Mouse (Mus musculus) intestine, embryonic 15.5 days (tissue): ENCODE data around the gene Dgcr6. TPM values are rescaled to one million over a fixed set of nuclear protein-coding genes. Genes with fewer than 3 reads are reported as not detected.

Experiments
- ATAC-seq: fragments of 200-750 bp; cut with Nextera tagmentation; 2 replicates; pipeline ENCODE4 v1.8.0; 2017; ENCODE audit warnings: moderate TSS enrichment, moderate library complexity
- H3K27ac ChIP-seq: fragments of 300-500 bp; sonication (generic); 2 replicates; pipeline ENCODE4 v1.5.1; 2015; ENCODE audit warnings: mild to moderate bottlenecking, inconsistent platforms
- H3K27me3 ChIP-seq: fragments of 300-500 bp; sonication (generic); replicated peaks from 2 replicates; pipeline ENCODE4 v1.6.1; 2015; ENCODE audit warnings: inconsistent platforms
- H3K36me3 ChIP-seq: fragments of 300-500 bp; sonication (generic); 2 replicates; pipeline ENCODE4 v1.6.1; 2015; ENCODE audit warnings: inconsistent platforms
- H3K4me1 ChIP-seq: fragments of 300-500 bp; sonication (generic); replicated peaks from 2 replicates; pipeline ENCODE4 v1.6.1; 2015; ENCODE audit warnings: inconsistent platforms
- H3K4me2 ChIP-seq: fragments of 300-500 bp; sonication (generic); replicated peaks from 2 replicates; pipeline ENCODE4 v1.6.1; 2015; ENCODE audit warnings: mild to moderate bottlenecking, inconsistent platforms
- H3K4me3 ChIP-seq: fragments of 300-500 bp; sonication (generic); replicated peaks from 2 replicates; pipeline ENCODE4 v1.5.1; 2015; ENCODE audit warnings: inconsistent platforms
- H3K9ac ChIP-seq: fragments of 300-500 bp; sonication (generic); 2 replicates; pipeline ENCODE4 v1.6.1; 2015; ENCODE audit warnings: inconsistent platforms
- H3K9me3 ChIP-seq: fragments of 300-500 bp; sonication (generic); 2 replicates; pipeline ENCODE4 v1.6.1; 2016; ENCODE audit warnings: inconsistent platforms
- WGBS: fragments of 180-500 bp; shearing (Covaris S2); methylation state at CpG from one replicate; pipeline ENCODE4 v1.1.7; 2015; 5-methylcytosine and 5-hydroxymethylcytosine counted together
- polyA plus RNA-seq: library from polyadenylated mRNA; unstranded; fragments of >200 nt; fragmentation: Nextera tagmentation; extraction: Ambion mirVana; gene quantifications from 2 replicates; pipeline ENCODE4 v1.2.1, GENCODE M21; 2015

Gene Dgcr6
- polyA plus RNA-seq, 1 experiment from 2014 or later = 75.7 TPM

DNA sequence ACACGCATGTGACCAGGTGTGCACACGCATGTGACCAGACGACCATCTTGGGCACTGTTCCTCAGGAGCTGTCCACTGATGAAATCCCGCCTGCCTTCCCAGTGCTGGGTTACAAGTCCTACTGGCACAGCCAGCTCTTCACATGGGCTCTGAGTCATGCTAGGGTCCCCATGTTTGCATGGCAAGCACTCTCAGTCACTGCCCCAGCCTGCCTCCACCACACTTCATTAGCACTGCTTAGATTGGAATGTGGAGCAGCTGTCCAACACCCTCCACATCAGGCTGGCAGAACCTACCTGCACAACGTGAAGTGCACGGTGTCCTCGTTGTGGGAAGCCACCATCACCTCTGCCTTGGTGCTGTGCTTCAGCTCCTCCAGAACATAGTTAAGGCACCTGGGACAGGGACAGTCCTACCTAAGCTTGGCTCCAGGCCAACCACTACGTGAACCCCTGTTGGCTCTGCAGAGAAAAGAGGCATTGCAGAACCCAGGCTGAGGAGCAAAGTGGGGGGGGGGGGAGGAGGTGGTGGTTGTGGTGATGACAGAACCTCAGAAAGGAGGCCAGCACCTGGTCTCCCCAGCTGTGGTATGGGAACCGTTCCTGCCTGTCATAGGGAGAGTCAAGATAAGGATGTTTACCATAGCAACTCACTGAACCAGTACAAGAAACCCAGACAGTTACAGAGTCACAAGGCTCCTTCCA is 20.8 kb downstream of the Dgcr6 start:
- Histone ChIP-seq H3K27ac (no peak overlapping the region), H3K27me3 (no peaks in the 10 kb centered on the region), H3K4me2 (no peak overlapping the region), H3K4me3 (no peak overlapping the region), H3K9me3 (no peaks in the 10 kb centered on the region), H3K9ac (no peak overlapping the region), H3K4me1 (peaks cover 13% of the 10 kb centered on the region; the same call in 1 of the 2 replicates), H3K36me3 (peaks cover 15% of the 10 kb centered on the region; the same call in 1 of the 2 replicates)
- peak; percentile 20; the same call in 1 of the 2 replicates for ATAC-seq
- 75% methylated on average over 9 of the region's 9 CpGs for WGBS

DNA sequence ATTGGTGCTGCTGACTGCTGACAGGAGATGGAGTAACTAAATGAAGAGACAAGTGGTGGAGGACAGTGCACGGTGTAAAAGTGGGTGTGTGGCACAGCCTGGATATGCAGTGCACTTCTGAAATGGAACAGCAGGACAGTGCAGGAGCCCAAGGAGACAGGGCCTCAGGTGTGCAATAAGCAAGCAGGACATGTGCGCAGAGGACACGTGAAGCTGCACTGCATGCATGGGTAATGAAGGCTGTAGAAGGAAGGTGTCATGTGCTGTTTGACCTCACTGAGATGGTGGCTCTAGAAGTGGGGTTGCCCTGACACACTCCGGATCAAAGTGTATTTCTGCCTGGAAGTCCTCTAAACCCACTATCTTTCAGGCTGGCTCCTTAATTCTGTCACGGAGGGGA is 22.0 kb downstream of the Dgcr6 start:
- H3K4me2 ChIP-seq = no peak overlapping the region
- H3K36me3 ChIP-seq = peaks cover 15% of the 10 kb centered on the region; the same call in 1 of the 2 replicates
- ATAC-seq = peak; percentile 43
- no peak overlapping the region for H3K9ac ChIP-seq
- WGBS = 69% methylated on average over 5 of the region's 5 CpGs
- no peak overlapping the region for H3K4me3 ChIP-seq
- 0 out of 2 replicates have a peak overlapping the region, but pooled peaks have one; percentile 48 for H3K27ac ChIP-seq
- H3K4me1 ChIP-seq = peaks cover 13% of the 10 kb centered on the region; the same call in 1 of the 2 replicates
- H3K27me3 ChIP-seq = no peaks in the 10 kb centered on the region
- H3K9me3 ChIP-seq = no peaks in the 10 kb centered on the region

DNA sequence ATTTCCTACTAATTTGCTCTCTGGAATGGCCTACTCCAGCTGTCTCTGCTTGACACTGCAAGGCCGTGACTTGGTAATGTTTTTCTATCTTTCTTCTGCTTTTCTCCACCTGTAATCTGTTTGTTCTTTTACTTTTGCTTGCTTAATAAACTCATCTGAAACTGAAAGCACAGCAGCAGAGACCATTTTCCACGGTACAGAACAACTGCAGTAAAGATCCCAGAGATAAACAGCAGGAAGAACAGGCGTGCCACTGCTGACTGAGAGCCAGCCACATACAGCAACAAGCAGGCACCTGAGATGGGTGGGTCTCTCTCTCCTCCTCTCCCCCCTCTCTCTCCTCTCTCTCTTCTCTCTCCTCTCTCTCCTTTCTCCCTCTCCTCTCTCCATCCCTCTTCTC is 22.5 kb downstream of the Dgcr6 start:
- 27% methylated on average over 3 of the region's 3 CpGs for WGBS
- no peak overlapping the region for H3K4me3 ChIP-seq
- peak; percentile 77 for ATAC-seq
- no peak overlapping the region for H3K9ac ChIP-seq
- H3K4me1 ChIP-seq = peaks cover 13% of the 10 kb centered on the region; the same call in 1 of the 2 replicates
- H3K27ac ChIP-seq = 0 out of 2 replicates have a peak overlapping the region, but pooled peaks have one; percentile 48
- H3K4me2 ChIP-seq = no peak overlapping the region; the same call in 1 of the 2 replicates
- H3K27me3 ChIP-seq = no peaks in the 10 kb centered on the region
- H3K36me3 ChIP-seq = peaks cover 12% of the 10 kb centered on the region; the same call in 1 of the 2 replicates
- no peaks in the 10 kb centered on the region for H3K9me3 ChIP-seq

DNA sequence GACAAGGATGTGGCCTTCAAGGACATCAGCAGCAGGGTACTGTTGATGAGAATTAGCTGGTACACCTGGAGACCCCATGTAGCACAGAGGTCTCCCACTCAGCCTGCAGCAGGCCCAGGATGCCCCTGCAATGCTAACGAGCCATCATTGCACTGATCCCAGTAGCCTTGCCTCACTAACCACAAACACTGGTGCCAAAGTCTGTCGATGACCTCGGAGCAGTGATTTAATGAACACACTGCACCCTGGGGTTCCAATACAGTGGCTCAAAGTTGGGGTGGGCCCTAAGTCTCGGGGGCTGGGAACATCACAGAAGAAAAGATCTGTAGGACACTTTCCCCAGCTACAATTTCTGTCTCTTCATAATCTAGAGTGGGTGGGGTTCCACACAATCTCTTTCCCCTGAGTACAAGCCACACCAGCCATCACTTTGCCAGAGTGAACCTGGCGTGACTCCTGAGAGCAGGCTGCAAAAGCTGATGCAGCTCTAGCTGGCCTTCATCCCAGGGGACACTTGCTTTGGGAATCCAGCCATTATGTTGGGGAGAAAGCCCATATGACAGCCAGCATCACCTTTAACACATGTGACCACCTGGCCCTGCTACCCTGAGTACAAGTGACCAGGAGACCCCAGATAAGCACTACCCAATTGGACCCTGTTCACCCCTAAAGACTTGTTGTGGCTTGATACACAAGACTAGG is 25.8 kb downstream of the Dgcr6 start:
- H3K36me3 ChIP-seq = 0 out of 2 replicates have a peak, but pooled peaks cover 4% of the 10 kb centered on the region
- H3K9ac ChIP-seq = no peak overlapping the region
- ATAC-seq = no peak
- WGBS = 90% methylated on average over 5 of the region's 5 CpGs
- peaks cover 22% of the 10 kb centered on the region for H3K4me1 ChIP-seq
- no peaks in the 10 kb centered on the region for H3K27me3 ChIP-seq
- H3K9me3 ChIP-seq = no peaks in the 10 kb centered on the region
- no peak overlapping the region for H3K4me3 ChIP-seq
- no peak overlapping the region for H3K4me2 ChIP-seq
- no peak overlapping the region for H3K27ac ChIP-seq

DNA sequence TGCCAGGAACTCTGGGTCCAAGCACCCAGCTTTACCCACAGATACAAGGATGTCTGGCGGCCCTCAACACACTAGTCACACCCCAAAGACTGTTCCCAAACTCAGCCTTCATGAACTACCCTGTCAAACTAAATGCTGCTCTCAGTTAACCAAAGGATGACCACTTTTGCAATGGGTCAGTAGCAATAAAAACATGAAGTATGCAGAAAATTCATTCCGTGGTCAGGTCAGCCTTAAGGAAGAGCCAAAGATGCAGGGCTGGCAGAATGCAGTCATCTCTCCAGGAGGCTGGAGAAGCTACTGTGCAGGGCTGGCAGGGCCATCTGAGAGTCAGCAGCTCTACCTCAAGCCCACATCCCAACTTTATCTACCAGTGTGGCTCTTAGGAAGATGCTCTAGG is 26.6 kb downstream of the Dgcr6 start:
- H3K4me3 ChIP-seq = no peak overlapping the region
- ATAC-seq = no peak
- no peaks in the 10 kb centered on the region for H3K27me3 ChIP-seq
- H3K36me3 ChIP-seq = no peaks in the 10 kb centered on the region
- no peak overlapping the region for H3K27ac ChIP-seq
- no peak overlapping the region for H3K4me2 ChIP-seq
- WGBS = 85% methylated on average over 2 of the region's 2 CpGs
- no peak overlapping the region for H3K9ac ChIP-seq
- H3K4me1 ChIP-seq = peaks cover 19% of the 10 kb centered on the region
- no peaks in the 10 kb centered on the region for H3K9me3 ChIP-seq

DNA sequence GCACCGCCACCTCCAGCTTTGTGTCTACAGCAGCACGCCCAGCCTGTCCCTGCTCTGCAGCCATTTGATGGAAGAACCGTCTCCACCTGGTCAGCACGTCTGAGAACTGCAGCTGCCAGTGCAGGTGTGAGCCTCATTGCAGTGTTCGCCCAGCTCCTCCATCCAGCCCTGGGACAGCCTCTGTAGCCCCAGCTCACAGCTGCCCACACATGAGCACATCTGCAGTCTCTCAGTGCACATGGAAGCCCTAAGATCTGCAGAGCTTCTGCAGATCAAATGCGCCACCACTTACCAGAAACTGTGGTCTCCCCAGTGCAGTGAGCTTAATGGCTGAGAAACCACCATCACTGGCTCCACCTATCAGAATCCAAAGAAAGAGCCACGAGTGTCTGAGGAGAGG is 27.5 kb downstream of the Dgcr6 start:
- WGBS = 85% methylated on average over 7 of the region's 7 CpGs

DNA sequence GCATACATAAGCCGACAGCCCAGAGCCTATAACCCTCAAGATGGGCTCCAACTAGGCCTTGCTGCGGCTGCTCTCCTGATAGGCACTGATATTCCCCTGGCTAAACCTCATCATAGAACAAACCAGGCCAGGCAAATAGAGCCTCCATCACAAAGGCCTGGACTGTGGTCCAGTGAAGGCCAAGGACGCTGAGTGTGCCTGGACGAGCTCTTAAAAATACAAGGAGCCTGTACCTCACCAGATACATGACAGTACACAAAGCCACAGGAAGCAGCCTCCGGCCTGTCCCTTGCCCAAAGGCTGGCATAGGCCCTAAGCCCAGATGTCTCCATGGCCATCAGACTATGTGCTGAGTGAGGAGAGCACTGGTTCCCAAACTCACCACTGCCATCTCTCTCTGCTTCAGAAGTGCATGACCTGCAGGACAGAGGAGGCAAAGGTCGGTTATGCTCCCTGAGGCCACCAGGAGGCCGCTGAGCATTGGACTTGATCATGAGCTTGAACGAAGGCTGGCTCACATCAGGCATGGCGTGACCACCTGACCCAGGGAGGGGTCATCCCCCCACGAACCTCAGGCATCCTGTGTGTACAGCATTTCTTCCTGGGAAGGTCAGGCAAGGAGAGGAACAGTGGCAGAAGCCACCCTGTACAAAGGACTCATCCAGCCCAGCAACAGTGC is 28.6 kb downstream of the Dgcr6 start:
- ATAC-seq = no peak
- no peaks in the 10 kb centered on the region for H3K36me3 ChIP-seq
- H3K9me3 ChIP-seq = no peaks in the 10 kb centered on the region
- H3K4me1 ChIP-seq = peaks cover 13% of the 10 kb centered on the region
- no peak overlapping the region for H3K4me2 ChIP-seq
- H3K27me3 ChIP-seq = no peaks in the 10 kb centered on the region
- no peak overlapping the region for H3K4me3 ChIP-seq
- H3K9ac ChIP-seq = no peak overlapping the region
- 77% methylated on average over 10 of the region's 10 CpGs for WGBS
- no peak overlapping the region for H3K27ac ChIP-seq

More for the DNA sequence above, 27.5 kb downstream of the Dgcr6 start:
- no peaks in the 10 kb centered on the region for H3K27me3 ChIP-seq
- H3K4me2 ChIP-seq = no peak overlapping the region
- H3K9me3 ChIP-seq = no peaks in the 10 kb centered on the region
- H3K9ac ChIP-seq = no peak overlapping the region
- H3K36me3 ChIP-seq = no peaks in the 10 kb centered on the region
- peaks cover 15% of the 10 kb centered on the region for H3K4me1 ChIP-seq
- ATAC-seq = no peak
- no peak overlapping the region for H3K27ac ChIP-seq
- no peak overlapping the region for H3K4me3 ChIP-seq

DNA sequence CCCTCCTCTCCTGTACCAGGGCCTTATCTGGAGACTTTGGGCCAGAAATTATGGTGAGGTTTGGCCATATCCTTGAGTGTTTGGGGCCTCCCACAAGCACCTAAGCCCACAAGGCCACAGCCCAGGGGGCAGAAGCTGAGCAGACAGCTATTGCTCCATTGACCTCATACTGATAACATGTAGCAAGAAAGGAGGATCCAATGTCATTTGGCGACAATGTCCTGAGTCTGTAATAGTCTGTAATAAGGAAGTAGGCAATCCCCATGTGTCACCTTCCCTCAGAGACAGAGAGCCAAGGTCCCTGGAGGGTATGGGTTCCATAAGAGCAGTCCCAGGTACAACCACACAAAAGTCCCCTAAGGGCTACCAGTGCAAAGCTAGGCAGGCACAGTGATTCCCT is 29.6 kb downstream of the Dgcr6 start:
- peak; percentile 75 for ATAC-seq
- no peaks in the 10 kb centered on the region for H3K36me3 ChIP-seq
- H3K9ac ChIP-seq = no peak overlapping the region
- H3K27me3 ChIP-seq = no peaks in the 10 kb centered on the region
- peaks cover 13% of the 10 kb centered on the region for H3K4me1 ChIP-seq
- H3K9me3 ChIP-seq = no peaks in the 10 kb centered on the region
- H3K4me3 ChIP-seq = no peak overlapping the region
- H3K4me2 ChIP-seq = no peak overlapping the region
- WGBS = 48% methylated on average over 1 of the region's 1 CpGs
- no peak overlapping the region for H3K27ac ChIP-seq

DNA sequence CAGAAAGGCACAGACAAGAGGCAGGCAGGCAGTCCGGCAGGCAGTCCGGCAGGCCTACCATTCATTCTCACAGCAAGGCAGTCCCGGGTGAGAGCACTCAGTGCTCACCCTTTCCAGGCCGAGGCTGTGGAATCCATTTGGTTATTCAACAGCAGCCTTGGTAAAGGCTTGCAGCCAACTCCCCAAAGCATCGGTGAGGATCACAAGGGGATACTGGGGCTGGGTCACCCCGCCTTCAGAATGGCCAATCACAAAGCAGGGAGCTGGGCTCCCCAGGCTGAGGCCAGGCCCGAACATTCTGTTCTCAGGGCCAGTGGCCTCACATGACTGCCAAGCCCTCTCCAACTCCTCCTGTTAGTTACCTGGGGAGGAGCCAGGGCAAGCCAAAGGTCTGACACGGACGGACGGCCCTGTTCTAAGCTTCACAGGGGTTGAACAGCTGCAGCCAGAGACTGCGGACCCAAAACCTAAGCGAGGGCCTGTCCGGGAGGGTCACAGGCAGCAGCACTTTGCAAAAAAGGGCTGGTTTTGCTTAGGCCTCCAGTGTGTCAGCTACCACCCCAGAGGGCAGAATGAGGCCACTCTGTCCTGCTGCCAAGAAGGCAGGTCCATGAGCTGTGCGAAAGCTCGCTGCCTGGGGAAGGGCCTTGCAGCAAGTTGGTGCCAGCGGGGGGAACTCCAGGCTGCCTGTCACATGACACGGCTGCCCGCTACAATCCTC is 30.7 kb downstream of the Dgcr6 start:
- peak; percentile 44 for ATAC-seq
- Histone ChIP-seq H3K9ac (no peak overlapping the region), H3K4me2 (no peak overlapping the region), H3K9me3 (no peaks in the 10 kb centered on the region), H3K4me1 (peaks cover 17% of the 10 kb centered on the region), H3K27ac (0 out of 2 replicates have a peak overlapping the region, but pooled peaks have one; percentile 17), H3K27me3 (no peaks in the 10 kb centered on the region), H3K4me3 (no peak overlapping the region), H3K36me3 (no peaks in the 10 kb centered on the region)
- 85% methylated on average over 18 of the region's 18 CpGs for WGBS

DNA sequence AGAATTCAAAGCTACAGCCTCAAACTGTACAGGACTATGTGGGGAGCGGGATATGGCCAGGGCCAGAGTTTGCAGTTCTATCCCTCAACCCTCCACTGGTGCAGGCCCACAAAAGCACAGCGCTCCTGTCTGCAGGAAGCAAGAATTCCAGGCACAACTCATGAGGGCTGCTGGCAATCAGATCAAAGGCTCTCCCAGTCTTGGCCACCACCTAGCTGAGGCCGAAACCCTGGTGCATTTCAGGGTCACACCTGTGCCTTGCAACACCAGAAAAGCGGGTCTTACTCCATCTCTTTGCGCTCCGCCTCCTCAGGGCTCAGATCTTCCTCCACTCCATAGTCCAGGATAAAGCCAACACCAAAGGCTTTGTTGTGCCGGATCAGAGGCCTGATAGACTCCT is 31.6 kb downstream of the Dgcr6 start:
- Histone ChIP-seq H3K9ac (no peak overlapping the region), H3K27me3 (no peaks in the 10 kb centered on the region), H3K4me1 (peaks cover 21% of the 10 kb centered on the region), H3K9me3 (no peaks in the 10 kb centered on the region), H3K4me2 (no peak overlapping the region), H3K4me3 (no peak overlapping the region), H3K36me3 (no peaks in the 10 kb centered on the region), H3K27ac (no peak overlapping the region)
- 86% methylated on average over 7 of the region's 7 CpGs for WGBS
- no peak for ATAC-seq

DNA sequence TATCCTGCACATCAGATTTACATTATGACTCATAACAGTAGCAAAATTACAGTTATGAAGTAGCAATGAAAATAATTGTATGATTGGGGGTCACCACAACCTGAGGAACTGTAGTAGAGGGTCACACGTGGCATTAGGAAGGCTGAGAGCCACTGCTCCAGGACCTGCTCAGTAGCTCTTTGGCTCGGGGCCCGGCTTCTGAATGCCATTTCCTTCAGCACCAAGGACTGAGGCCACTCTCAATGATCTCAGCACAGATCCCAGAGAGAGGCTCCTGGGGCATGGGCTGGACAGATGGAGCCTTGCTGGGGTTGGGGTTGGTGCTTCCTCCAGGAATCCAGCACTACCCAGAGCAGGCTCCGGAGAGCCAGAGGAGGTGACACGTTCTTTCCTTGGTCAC is 34.4 kb downstream of the Dgcr6 start:
- H3K36me3 ChIP-seq = no peaks in the 10 kb centered on the region
- peaks cover 20% of the 10 kb centered on the region; the same call in 1 of the 2 replicates for H3K4me1 ChIP-seq
- no peaks in the 10 kb centered on the region for H3K27me3 ChIP-seq
- no peak overlapping the region for H3K4me3 ChIP-seq
- 85% methylated on average over 5 of the region's 5 CpGs for WGBS
- no peak overlapping the region for H3K9ac ChIP-seq
- no peaks in the 10 kb centered on the region for H3K9me3 ChIP-seq
- no peak overlapping the region for H3K27ac ChIP-seq
- no peak overlapping the region for H3K4me2 ChIP-seq
- ATAC-seq = no peak

DNA sequence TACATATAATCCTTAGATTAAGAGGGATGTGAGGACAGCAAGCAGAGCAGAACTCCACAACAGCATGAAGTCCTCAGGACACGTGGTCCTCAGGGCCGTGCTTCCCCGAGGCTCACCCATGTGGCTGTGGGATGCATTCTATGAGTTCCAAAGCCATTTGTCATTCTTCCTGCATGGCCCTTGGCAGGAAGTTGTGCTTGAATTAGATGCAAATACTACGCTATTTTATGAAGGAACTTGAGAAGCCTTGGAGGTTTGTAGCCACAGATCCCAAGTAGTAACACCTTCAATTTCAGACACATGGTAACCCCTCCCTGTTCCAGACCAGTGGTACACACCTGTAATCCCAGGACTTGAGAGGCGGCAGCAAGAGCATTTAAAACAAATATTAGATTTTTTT is 43.7 kb downstream of the Dgcr6 start:
- 35% methylated on average over 5 of the region's 5 CpGs for WGBS

More for the DNA sequence above, 43.7 kb downstream of the Dgcr6 start:
- Histone ChIP-seq H3K9ac (no peak overlapping the region), H3K36me3 (no peaks in the 10 kb centered on the region), H3K4me3 (no peak overlapping the region), H3K27ac (no peak overlapping the region), H3K4me1 (no peaks in the 10 kb centered on the region), H3K9me3 (no peaks in the 10 kb centered on the region), H3K27me3 (no peaks in the 10 kb centered on the region), H3K4me2 (no peak overlapping the region)
- ATAC-seq = no peak
